Mouse (Mus musculus) adipocyte (in vitro differentiated cells): ENCODE measurements around the gene Crb3.

Source experiments
- DNase-seq: peaks from one replicate; pipeline ENCODE4 v3.0.0-alpha.2; 2016; ENCODE audit warnings: low spot score

The Crb3 gene

GRCm38 (mm10) chr17:57062548-57062947 is 3.6 kb downstream of the Crb3 start:
- no peak for DNase-seq

- DNase-seq, result no peak
Observed at GRCm38 (mm10) chr17:57063031-57063430, 4.1 kb downstream of the Crb3 start.

GRCm38 (mm10) chr17:57066908-57067307 is 8.0 kb downstream of the Crb3 start:
- DNase-seq, result no peak

- no peak for DNase-seq
Observed at GRCm38 (mm10) chr17:57070272-57070671, 11.4 kb downstream of the Crb3 start.

- no peak for DNase-seq
Observed at GRCm38 (mm10) chr17:57070699-57071098, 11.8 kb downstream of the Crb3 start.

- DNase-seq, result no peak
Observed at GRCm38 (mm10) chr17:57076916-57077315, 18.0 kb downstream of the Crb3 start.

GRCm38 (mm10) chr17:57078336-57078735 is 19.4 kb downstream of the Crb3 start, which contains the start of gene Dennd1c:
Dennd1c (minus strand) TSS chr17:57078514.
- no peak for DNase-seq

- DNase-seq, result no peak
Observed at GRCm38 (mm10) chr17:57079919-57080318, 21.0 kb downstream of the Crb3 start.

- DNase-seq, result no peak
Observed at GRCm38 (mm10) chr17:57081234-57081842, 22.4 kb downstream of the Crb3 start.

GRCm38 (mm10) chr17:57082481-57082880 is 23.6 kb downstream of the Crb3 start:
- DNase-seq, result no peak

- DNase-seq, result no peak
Observed at GRCm38 (mm10) chr17:57085970-57086757, 27.3 kb downstream of the Crb3 start.

GRCm38 (mm10) chr17:57087049-57087832 is 28.3 kb downstream of the Crb3 start, which contains the start of gene Tubb4a:
Tubb4a (minus strand) TSS chr17:57087782.
- no peak for DNase-seq

GRCm38 (mm10) chr17:57094222-57094621 is 35.3 kb downstream of the Crb3 start:
- DNase-seq, result peak; percentile 41

- DNase-seq, result no peak
Observed at GRCm38 (mm10) chr17:57095855-57096622, 37.1 kb downstream of the Crb3 start.

GRCm38 (mm10) chr17:57096623-57096920 is 37.7 kb downstream of the Crb3 start:
- peak; percentile 69 for DNase-seq

- DNase-seq, result no peak
Observed at GRCm38 (mm10) chr17:57098321-57098720, 39.4 kb downstream of the Crb3 start.

GRCm38 (mm10) chr17:57099629-57100325 is 40.9 kb downstream of the Crb3 start:
- no peak for DNase-seq

GRCm38 (mm10) chr17:57102276-57102675 is 43.4 kb downstream of the Crb3 start:
- DNase-seq, result peak; percentile 47

- no peak for DNase-seq
Observed at GRCm38 (mm10) chr17:57104496-57104895, 45.6 kb downstream of the Crb3 start.

GRCm38 (mm10) chr17:57105181-57106034 is 46.5 kb downstream of the Crb3 start, which contains the start of gene Tnfsf9:
Tnfsf9 (plus strand) TSS chr17:57105325.
- DNase-seq, result no peak

GRCm38 (mm10) chr17:57106035-57106368 is 47.1 kb downstream of the Crb3 start:
- no peak for DNase-seq
